Mouse (Mus musculus): ENCODE results near the gene Arpc3.

Gene Arpc3

GRCm38 (mm10) chr5:122391786-122392180 lies at the start of gene Arpc3:
Arpc3 (plus strand) TSS chr5:122391878.
- peak; percentile 84 for DNase-seq

- no peak for DNase-seq
These were observed 48.8 kb upstream of the Arpc3 start for GRCm38 (mm10) chr5:122342874-122343273.

- DNase-seq, result no peak
These were observed 47.9 kb upstream of the Arpc3 start for GRCm38 (mm10) chr5:122343768-122344167.

- peak; percentile 34 for DNase-seq
These were observed 47.4 kb upstream of the Arpc3 start for GRCm38 (mm10) chr5:122344260-122344659.

- DNase-seq, result no peak
These were observed 45.9 kb upstream of the Arpc3 start for GRCm38 (mm10) chr5:122345777-122346176.

- DNase-seq, result peak; percentile 96
These were observed 37.7 kb upstream of the Arpc3 start, which contains the start of the genes Rad9b and Vps29 for GRCm38 (mm10) chr5:122353807-122354491. Rad9b (minus strand) TSS chr5:122354233. Vps29 (plus strand) TSS chr5:122354369.

- DNase-seq, result no peak
These were observed 37.1 kb upstream of the Arpc3 start for GRCm38 (mm10) chr5:122354492-122355067.

GRCm38 (mm10) chr5:122371591-122372191 lies 20.0 kb upstream of the Arpc3 start, which contains the start of gene Gpn3:
Gpn3 (plus strand) TSS chr5:122371876.
- DNase-seq, result no peak

GRCm38 (mm10) chr5:122372192-122372769 lies 19.4 kb upstream of the Arpc3 start, which contains the start of gene Fam216a:
Fam216a (minus strand) TSS chr5:122372364.
- DNase-seq, result peak; percentile 98

GRCm38 (mm10) chr5:122372878-122373277 lies 18.8 kb upstream of the Arpc3 start:
- no peak for DNase-seq

- no peak for DNase-seq
These were observed 14.4 kb upstream of the Arpc3 start for GRCm38 (mm10) chr5:122377101-122377833.

GRCm38 (mm10) chr5:122378171-122378570 lies 13.5 kb upstream of the Arpc3 start:
- no peak for DNase-seq

- peak; percentile 65 for DNase-seq
These were observed 12.1 kb upstream of the Arpc3 start for GRCm38 (mm10) chr5:122379374-122380155.

GRCm38 (mm10) chr5:122390006-122390405 lies 1.7 kb upstream of the Arpc3 start:
- no peak for DNase-seq

GRCm38 (mm10) chr5:122390671-122391070 lies 1.0 kb upstream of the Arpc3 start:
- DNase-seq, result no peak

GRCm38 (mm10) chr5:122391178-122391785 lies 396 bp upstream of the Arpc3 start:
- no peak for DNase-seq

GRCm38 (mm10) chr5:122392227-122393004 lies 738 bp downstream of the Arpc3 start:
- no peak for DNase-seq

- no peak for DNase-seq
These were observed 2.2 kb downstream of the Arpc3 start for GRCm38 (mm10) chr5:122393887-122394286.

- DNase-seq, result peak; percentile 68
These were observed 5.1 kb downstream of the Arpc3 start for GRCm38 (mm10) chr5:122396791-122397190.

GRCm38 (mm10) chr5:122397495-122397894 lies 5.8 kb downstream of the Arpc3 start:
- DNase-seq, result no peak

- no peak for DNase-seq
These were observed 8.2 kb downstream of the Arpc3 start for GRCm38 (mm10) chr5:122399871-122400270.
